Mouse (Mus musculus): Measurements from ENCODE around the gene Il18.

Gene Il18

GRCm38 (mm10) chr9:50554241-50555093 lies at the start of gene Il18:
TSS of gene Il18 (plus strand) at chr9:50554827.
- DNase-seq, result peak; percentile 53

GRCm38 (mm10) chr9:50505405-50505804 lies 49.2 kb upstream of the Il18 start:
- DNase-seq, result no peak

GRCm38 (mm10) chr9:50507570-50507969 lies 47.1 kb upstream of the Il18 start:
- DNase-seq, result no peak

- no peak for DNase-seq
These were observed 39.2 kb upstream of the Il18 start for GRCm38 (mm10) chr9:50515462-50515861.

GRCm38 (mm10) chr9:50518781-50519180 lies 35.8 kb upstream of the Il18 start:
- DNase-seq, result no peak

GRCm38 (mm10) chr9:50520748-50521147 lies 33.9 kb upstream of the Il18 start:
- no peak for DNase-seq

GRCm38 (mm10) chr9:50521562-50521961 lies 33.1 kb upstream of the Il18 start:
- no peak for DNase-seq

- no peak for DNase-seq
These were observed 32.1 kb upstream of the Il18 start for GRCm38 (mm10) chr9:50522574-50522973.

- DNase-seq, result no peak
These were observed 29.7 kb upstream of the Il18 start for GRCm38 (mm10) chr9:50524936-50525335.

- no peak for DNase-seq
These were observed 29.0 kb upstream of the Il18 start for GRCm38 (mm10) chr9:50525585-50525984.

- DNase-seq, result no peak
These were observed 26.8 kb upstream of the Il18 start for GRCm38 (mm10) chr9:50527860-50528259.

- DNase-seq, result peak; percentile 98
These were observed 26.2 kb upstream of the Il18 start, which contains the start of gene Pts for GRCm38 (mm10) chr9:50528293-50528892. TSS of gene Pts (minus strand) at chr9:50528724.

- peak; percentile 53 for DNase-seq
These were observed 23.7 kb upstream of the Il18 start for GRCm38 (mm10) chr9:50530890-50531289.

GRCm38 (mm10) chr9:50533328-50533727 lies 21.3 kb upstream of the Il18 start:
- DNase-seq, result no peak

GRCm38 (mm10) chr9:50533791-50534190 lies 20.8 kb upstream of the Il18 start:
- peak; percentile 72 for DNase-seq

GRCm38 (mm10) chr9:50535930-50536329 lies 18.7 kb upstream of the Il18 start:
- peak; percentile 51 for DNase-seq

- DNase-seq, result no peak
These were observed 18.0 kb upstream of the Il18 start for GRCm38 (mm10) chr9:50536603-50537135.

- DNase-seq, result no peak
These were observed 17.3 kb upstream of the Il18 start for GRCm38 (mm10) chr9:50537295-50537694.

- DNase-seq, result no peak
These were observed 14.5 kb upstream of the Il18 start for GRCm38 (mm10) chr9:50540170-50540569.

GRCm38 (mm10) chr9:50542401-50542800 lies 12.2 kb upstream of the Il18 start:
- no peak for DNase-seq

- DNase-seq, result no peak
These were observed 6.7 kb upstream of the Il18 start for GRCm38 (mm10) chr9:50547859-50548478.

GRCm38 (mm10) chr9:50548936-50549335 lies 5.7 kb upstream of the Il18 start:
- DNase-seq, result peak; percentile 72

- DNase-seq, result no peak
These were observed 2.4 kb upstream of the Il18 start for GRCm38 (mm10) chr9:50552206-50552605.

GRCm38 (mm10) chr9:50553547-50553946 lies 1.1 kb upstream of the Il18 start:
- no peak for DNase-seq

All from kidney, adult 9 months (tissue).